Mouse (Mus musculus) brown adipose tissue, adult 24 weeks (tissue): Measurements from ENCODE around the gene Mgarp. TPM values are rescaled to one million over a fixed set of nuclear protein-coding genes. Genes with fewer than 3 reads are reported as not detected.
A peak's percentile ranks its signal among the peaks of the same experiment; 100 is the strongest.
"Not testable (repeated sequence)": the region's sequence is repeated elsewhere in the genome, so short reads cannot be mapped to it uniquely, and the experiment has no call there.

ENCODE experiments used
- H3K27ac ChIP-seq: fragments of 200-500 bp; replicated peaks from 2 replicates; pipeline ENCODE4 v1.5.1; 2012; ENCODE audit warnings: low read depth, mild to moderate bottlenecking, low read length
- H3K4me1 ChIP-seq: fragments of 200-500 bp; 2 replicates; pipeline ENCODE4 v1.6.1; 2012; ENCODE audit warnings: low read length, mixed read lengths; ENCODE audit not compliant: control insufficient read depth, insufficient read depth, insufficient read length
- H3K4me3 ChIP-seq: fragments of 200-500 bp; 2 replicates; pipeline ENCODE4 v1.5.1; 2012; ENCODE audit warnings: low read depth, mild to moderate bottlenecking, low read length, moderate library complexity; ENCODE audit not compliant: insufficient read depth
- polyA plus RNA-seq: library from polyadenylated mRNA; stranded (reverse); fragments of >200 nt; gene quantifications from 2 replicates; pipeline ENCODE4 v1.2.4, GENCODE M21; 2012; ENCODE audit not compliant: missing spikeins, insufficient read depth, insufficient read length

Gene Mgarp
- polyA plus RNA-seq, result not detected in 2 replicates

- H3K27ac ChIP-seq, result no peak within 1 kb of the TSS
- peak within 1 kb of the TSS; percentile 72 for H3K4me3 ChIP-seq
- H3K4me1 ChIP-seq, result no peaks in the 10 kb centered on the region
These were observed at the start of gene Mgarp for GRCm38 (mm10) chr3:51396219-51397068. Mgarp (minus strand) TSS chr3:51396738.

GRCm38 (mm10) chr3:51434871-51435595 lies 38.5 kb upstream of the Mgarp start:
- Histone ChIP-seq H3K4me3 (no peak overlapping the region), H3K4me1 (no peaks in the 10 kb centered on the region), H3K27ac (no peak overlapping the region)

- H3K4me3 ChIP-seq, H3K27ac ChIP-seq, H3K4me1 ChIP-seq: not testable (repeated sequence)
These were observed 37.8 kb upstream of the Mgarp start for GRCm38 (mm10) chr3:51434364-51434763.

- 0 out of 2 replicates have a peak, but pooled peaks cover 3% of the 10 kb centered on the region for H3K4me1 ChIP-seq
- H3K4me3 ChIP-seq, result no peak overlapping the region
- H3K27ac ChIP-seq, result no peak overlapping the region
These were observed 28.9 kb upstream of the Mgarp start for GRCm38 (mm10) chr3:51425394-51425793.

- Histone ChIP-seq H3K27ac (no peak overlapping the region), H3K4me1 (peaks cover 11% of the 10 kb centered on the region), H3K4me3 (no peak overlapping the region)
These were observed 25.4 kb upstream of the Mgarp start for GRCm38 (mm10) chr3:51421921-51422320.

- no peak overlapping the region for H3K4me3 ChIP-seq
- peaks cover 14% of the 10 kb centered on the region for H3K4me1 ChIP-seq
- H3K27ac ChIP-seq, result no peak overlapping the region
These were observed 21.4 kb upstream of the Mgarp start for GRCm38 (mm10) chr3:51417966-51418365.

- H3K4me3 ChIP-seq, result no peak overlapping the region
- peaks cover 14% of the 10 kb centered on the region for H3K4me1 ChIP-seq
- no peak overlapping the region for H3K27ac ChIP-seq
These were observed 20.9 kb upstream of the Mgarp start for GRCm38 (mm10) chr3:51417485-51417884.

- H3K27ac ChIP-seq, result peak overlapping the region; percentile 75; the same call in 1 of the 2 replicates
- peaks cover 14% of the 10 kb centered on the region for H3K4me1 ChIP-seq
- peak overlapping the region; percentile 90 for H3K4me3 ChIP-seq
These were observed 20.6 kb upstream of the Mgarp start for GRCm38 (mm10) chr3:51417135-51417458.

GRCm38 (mm10) chr3:51416364-51417134 lies 20.0 kb upstream of the Mgarp start:
- Histone ChIP-seq H3K4me3 (peak overlapping the region; percentile 90), H3K27ac (peak overlapping the region; percentile 75), H3K4me1 (peaks cover 11% of the 10 kb centered on the region)

GRCm38 (mm10) chr3:51416073-51416363 lies 19.5 kb upstream of the Mgarp start:
- Histone ChIP-seq H3K27ac (peak overlapping the region; percentile 75), H3K4me1 (peaks cover 11% of the 10 kb centered on the region), H3K4me3 (peak overlapping the region; percentile 90)

- peak within 1 kb of the TSS; percentile 83 for H3K27ac ChIP-seq
- H3K4me1 ChIP-seq, result peaks cover 11% of the 10 kb centered on the region
- H3K4me3 ChIP-seq, result peak within 1 kb of the TSS; percentile 93
These were observed 18.8 kb upstream of the Mgarp start, which contains the start of gene Naa15 for GRCm38 (mm10) chr3:51415098-51416072. Naa15 (plus strand) TSS chr3:51415148.

- H3K27ac ChIP-seq, result no peak overlapping the region
These were observed 16.7 kb upstream of the Mgarp start for GRCm38 (mm10) chr3:51413276-51413675.

GRCm38 (mm10) chr3:51412457-51412856 lies 15.9 kb upstream of the Mgarp start:
- Histone ChIP-seq H3K4me1 (peaks cover 6% of the 10 kb centered on the region; the same call in 1 of the 2 replicates), H3K27ac (no peak overlapping the region)

More at GRCm38 (mm10) chr3:51413276-51413675, 16.7 kb upstream of the Mgarp start:
- peaks cover 7% of the 10 kb centered on the region; the same call in 1 of the 2 replicates for H3K4me1 ChIP-seq
- no peak overlapping the region for H3K4me3 ChIP-seq

GRCm38 (mm10) chr3:51408561-51409183 lies 12.1 kb upstream of the Mgarp start, which contains the start of gene Ndufc1:
Ndufc1 (minus strand) TSS chr3:51408988.
- peaks cover 3% of the 10 kb centered on the region; the same call in 1 of the 2 replicates for H3K4me1 ChIP-seq
- peak within 1 kb of the TSS; percentile 95 for H3K27ac ChIP-seq
- H3K4me3 ChIP-seq, result peak within 1 kb of the TSS; percentile 82

More at GRCm38 (mm10) chr3:51412457-51412856, 15.9 kb upstream of the Mgarp start:
- no peak overlapping the region for H3K4me3 ChIP-seq
